10 mouse cellular contexts compared by ENCODE assay signal in the genomic region with DNA sequence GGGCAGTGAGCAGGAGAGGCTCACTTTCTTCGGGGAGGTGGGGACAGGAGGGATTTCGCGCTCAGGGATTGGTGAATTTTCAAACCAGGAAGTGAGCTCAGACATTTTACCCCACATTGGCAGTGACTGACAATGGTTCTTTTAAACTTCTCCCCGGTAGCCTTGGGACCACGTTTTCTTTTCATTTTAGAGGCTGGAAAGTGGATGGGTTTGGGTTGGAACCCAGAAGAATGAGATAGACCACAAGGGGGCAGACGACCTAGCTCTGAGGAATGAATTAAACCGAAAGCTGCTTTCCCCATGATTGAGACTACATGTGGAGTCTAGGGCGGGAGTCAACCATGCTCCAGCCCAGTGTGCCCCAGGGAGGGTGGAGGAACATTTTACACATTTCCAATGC. TPM values are rescaled to one million over a fixed set of nuclear protein-coding genes. Genes with fewer than 3 reads are reported as not detected.
DNase-seq lines count a peak whose midpoint lies in the region; ATAC-seq and TF ChIP-seq lines count a peak whose summit lies in the region.
"Had no signal": no experiment of that assay in that cellular context is flagged by ENCODE, and none has a peak within 500 bp of the region (broad histone marks: within the 10 kb centered on the region; RNA-seq: fewer than 3 reads in every experiment).

No protein-coding gene starts in this region.

- DNase-seq in liver, embryonic 14.5 days (ENCODE audit: low read depth in 3 of 3, low spot score in 3 of 3): peak in 1 of 3 experiments; percentile 10
- no peak for DNase-seq in liver, embryonic 11.5 days (ENCODE audit: low spot score)
- peak; percentile 55 for DNase-seq in CH12.LX (ENCODE audit: extremely low read depth)
- peak; percentile 47 for DNase-seq in NIH3T3 (ENCODE audit: low read depth)
- no peak for DNase-seq in urinary bladder, postnatal 10 days (ENCODE audit: low spot score)
- no peak for DNase-seq in neural tube, embryonic 10.5 days (ENCODE audit: extremely low spot score, low spot score)
- DNase-seq in spleen, adult 18-20 months: no peak
- DNase-seq: layer of hippocampus, postnatal 36 days had no signal

- TF ChIP-seq CTCF in liver, embryonic 14.5 days (IDR thresholded peaks at IDR 0.05; ENCODE audit: low read depth): peak; percentile 46
- TF ChIP-seq CTCF in CH12.LX (conservative IDR thresholded peaks at IDR 0.05 in 1 of 2, IDR thresholded peaks at IDR 0.05 in 1 of 2; ENCODE audit: low read depth in 2 of 2, low read length in 2 of 2): peak; percentile 21 to 62; a peak in 2 of 4 replicates

- no peaks in the 10 kb centered on the region for H3K4me1 ChIP-seq in liver, embryonic 14.5 days (replicated peaks; ENCODE audit: control insufficient read depth in 2 of 2, insufficient read depth in 2 of 2, low read length in 1 of 2)
- H3K4me1 ChIP-seq in liver, embryonic 11.5 days (replicated peaks; ENCODE audit: control insufficient read depth, insufficient read depth, low read length): no peaks in the 10 kb centered on the region
- peaks cover 4 to 14% of the 10 kb centered on the region in 2 experiments; a peak in 3 of 4 replicates for H3K4me1 ChIP-seq in CH12.LX (ENCODE audit: control insufficient read depth in 1 of 2, insufficient read depth in 2 of 2)
- H3K4me1 ChIP-seq: hindbrain, embryonic 13.5 days had no signal

- H3K9ac ChIP-seq in liver, embryonic 14.5 days (replicated peaks): no peak overlapping the region
- no peak overlapping the region for H3K9ac ChIP-seq in liver, embryonic 11.5 days (ENCODE audit: low read depth, low read length)
- peak overlapping the region; percentile 21; the same call in 1 of the 2 replicates for H3K9ac ChIP-seq in CH12.LX (ENCODE audit: insufficient read depth, low read depth)
- H3K9ac ChIP-seq: hindbrain, embryonic 13.5 days had no signal

- TF ChIP-seq POLR2A in CH12.LX (IDR thresholded peaks at IDR 0.05; ENCODE audit: low read depth, low read length): peak; percentile 43; the same call in 1 of the 2 replicates

- H3K4me3 ChIP-seq in liver, embryonic 14.5 days (ENCODE audit: insufficient read depth in 1 of 2, low read depth in 2 of 2, low read length in 2 of 2): no peak overlapping the region
- H3K4me3 ChIP-seq in liver, embryonic 11.5 days (ENCODE audit: low read depth, low read length): no peak overlapping the region
- H3K4me3 ChIP-seq in CH12.LX (replicated peaks in 1 of 3; ENCODE audit: low read depth in 2 of 3, low read length in 2 of 3, poor library complexity in 1 of 3): no peak overlapping the region
- H3K4me3 ChIP-seq: hindbrain, embryonic 13.5 days had no signal

- H3K4me2 ChIP-seq in liver, embryonic 14.5 days (ENCODE audit: low read depth): no peak overlapping the region
- H3K4me2 ChIP-seq in liver, embryonic 11.5 days: no peak overlapping the region
- peak overlapping the region; percentile 64 for H3K4me2 ChIP-seq in CH12.LX (ENCODE audit: insufficient read depth, low read depth, poor library complexity, severe bottlenecking)
- H3K4me2 ChIP-seq: hindbrain, embryonic 13.5 days had no signal

- no peaks in the 10 kb centered on the region for H3K79me2 ChIP-seq in CH12.LX (replicated peaks; ENCODE audit: control insufficient read depth, extremely low read depth, insufficient read depth, poor library complexity, severe bottlenecking)

- no peak for ATAC-seq in liver, embryonic 14.5 days (ENCODE audit: insufficient read depth)
- no peak for ATAC-seq in liver, embryonic 11.5 days (replicated peaks; ENCODE audit: low FRiP score)
- peak; percentile 43 for ATAC-seq in megakaryocyte, adult 5-6 weeks (ENCODE audit: poor library complexity, severe bottlenecking)

- in situ Hi-C loops in CH12.LX (cut with MboI; ENCODE audit: low pct_ligation_motif_present, low pct_unique_long_range_greater_than_20kb, low sequenced_read_pairs): no loop called here

- no peak overlapping the region for H3K27ac ChIP-seq in liver, embryonic 14.5 days
- H3K27ac ChIP-seq in liver, embryonic 11.5 days (ENCODE audit: low read depth, low read length): no peak overlapping the region
- no peak overlapping the region for H3K27ac ChIP-seq in CH12.LX (ENCODE audit: insufficient read depth, low read depth)
- H3K27ac ChIP-seq: hindbrain, embryonic 13.5 days had no signal

- H3K27me3 ChIP-seq in liver, embryonic 14.5 days (ENCODE audit: control insufficient read depth, insufficient read depth, low read length): no peaks in the 10 kb centered on the region
- H3K27me3 ChIP-seq in liver, embryonic 11.5 days (replicated peaks; ENCODE audit: control insufficient read depth, insufficient read depth, low read length): no peaks in the 10 kb centered on the region
- H3K27me3 ChIP-seq in CH12.LX (replicated peaks): no peaks in the 10 kb centered on the region
- H3K27me3 ChIP-seq: hindbrain, embryonic 13.5 days had no signal

- no peaks in the 10 kb centered on the region for H3K9me3 ChIP-seq in liver, embryonic 14.5 days (ENCODE audit: control insufficient read depth, low read length)
- H3K9me3 ChIP-seq in liver, embryonic 11.5 days (ENCODE audit: control insufficient read depth, low read length): no peaks in the 10 kb centered on the region
- H3K9me3 ChIP-seq in CH12.LX (replicated peaks; ENCODE audit: low read length): no peaks in the 10 kb centered on the region
- H3K9me3 ChIP-seq: hindbrain, embryonic 13.5 days had no signal

- no peaks in the 10 kb centered on the region for H3K36me3 ChIP-seq in liver, embryonic 14.5 days (replicated peaks; ENCODE audit: control insufficient read depth, insufficient read depth, low read depth)
- no peaks in the 10 kb centered on the region for H3K36me3 ChIP-seq in liver, embryonic 11.5 days (ENCODE audit: control insufficient read depth, insufficient read depth, low read length)
- H3K36me3 ChIP-seq in CH12.LX (replicated peaks in 1 of 2; ENCODE audit: control insufficient read depth in 1 of 2, insufficient read depth in 1 of 2, low read length in 1 of 2): no peaks in the 10 kb centered on the region
- H3K36me3 ChIP-seq: hindbrain, embryonic 13.5 days had no signal

- no peak; the same call in 1 of the 2 replicates for TF ChIP-seq RAD21 in CH12.LX (IDR thresholded peaks at IDR 0.05; ENCODE audit: low read depth, low read length)

- dilution Hi-C loops in CH12.LX (cut with MboI; ENCODE audit: extremely low pct_ligation_motif_present, extremely low pct_unique_long_range_greater_than_20kb, low sequenced_read_pairs): no loop called here

- no peak for TF ChIP-seq EP300 in liver, embryonic 14.5 days (IDR thresholded peaks at IDR 0.05; ENCODE audit: low read depth)
- no peak for TF ChIP-seq EP300 in CH12.LX (IDR thresholded peaks at IDR 0.05; ENCODE audit: low read length)

- WGBS in liver, embryonic 14.5 days (ENCODE audit: insufficient replicate concordance): 60% methylated on average over 8 of the region's 8 CpGs
- 71% methylated on average over 8 of the region's 8 CpGs for WGBS in liver, embryonic 11.5 days

TF ChIP-seq in CH12.LX, 34 proteins besides CTCF, POLR2A, EP300 and RAD21:
- TF ChIP-seq MYC (IDR thresholded peaks at IDR 0.05; ENCODE audit: low read depth, low read length) (peak; percentile 77), ZMIZ1 (IDR thresholded peaks at IDR 0.05; ENCODE audit: low read depth, low read length) (no peak), ELF1 (IDR thresholded peaks at IDR 0.05; ENCODE audit: low read depth, low read length) (peak; percentile 73), ZNF384 (IDR thresholded peaks at IDR 0.05; ENCODE audit: low read depth, low read length) (0 out of 2 replicates have a peak, but pooled peaks have one; percentile 7)

RNA-seq across cellular contexts. Expression of gene Tango6, which starts 8.0 kb away (rescaled TPM):
- 1.5 and 1.7 TPM in 2 replicates for polyA plus RNA-seq in liver, embryonic 14.5 days (2012; rRNA removed)
- 2.4 and 2.6 TPM in 2 replicates for polyA plus RNA-seq in liver, embryonic 14.5 days (2014; fragmentation: Nextera tagmentation; extraction: Ambion mirVana)
- polyA plus RNA-seq in liver, embryonic 11.5 days (2014; fragmentation: Nextera tagmentation; extraction: Ambion mirVana): 8.8 and 9.6 TPM in 2 replicates
- total RNA-seq in CH12.LX (2012; rRNA removed): 4.3 and 4.5 TPM in 2 replicates
- total RNA-seq in CH12.LX (2014; rRNA removed): 2.1 and 2.9 TPM in 2 replicates
- 5.6 and 6.4 TPM in 2 replicates for polyA plus RNA-seq in CH12.LX (2012; ENCODE audit: insufficient read length, low read depth)
- 2.5 and 3.5 TPM in 2 replicates for total RNA-seq in megakaryocyte, adult 5-6 weeks (2015)
- total RNA-seq in megakaryocyte, adult 5-6 weeks (2017): 3.6 and 6.1 TPM in 2 replicates

Comparison
In these comparisons a context has a peak if more than half of its experiments do, and no peak if none do; other contexts are left out.
1. DNase-seq: peak in CH12.LX (single experiment) and NIH3T3 (single experiment); none in liver, embryonic 11.5 days (single experiment), urinary bladder, postnatal 10 days (single experiment), neural tube, embryonic 10.5 days (single experiment) and spleen, adult 18-20 months (0 of 2).